In genomic region chr1:162425930-162426478, GRCm38 (mm10) we compare ENCODE assay signal across 22 mouse cellular contexts. TPM values are rescaled to one million over a fixed set of nuclear protein-coding genes. Genes with fewer than 3 reads are reported as not detected.
DNase-seq lines count a peak whose midpoint lies in the region; ATAC-seq lines count a peak whose summit lies in the region.
"Had no signal": no experiment of that assay in that cellular context is flagged by ENCODE, and none has a peak within 500 bp of the region (broad histone marks: within the 10 kb centered on the region; RNA-seq: fewer than 3 reads in every experiment).

No protein-coding gene starts in this region.

- no peaks in the 10 kb centered on the region for H3K36me3 ChIP-seq in forebrain, embryonic 11.5 days (ENCODE audit: control insufficient read depth, insufficient read depth, low read length)
- no peaks in the 10 kb centered on the region for H3K36me3 ChIP-seq in forebrain, embryonic 15.5 days
- H3K36me3 ChIP-seq in embryonic facial prominence, embryonic 10.5 days (replicated peaks) = no peaks in the 10 kb centered on the region
- no peaks in the 10 kb centered on the region for H3K36me3 ChIP-seq in hindbrain, embryonic 12.5 days
- no peaks in the 10 kb centered on the region for H3K36me3 ChIP-seq in midbrain, embryonic 14.5 days (ENCODE audit: control insufficient read depth, insufficient read depth, low read length)
- H3K36me3 ChIP-seq: embryonic facial prominence, embryonic 13.5 days; hindbrain, embryonic 15.5 days; liver, embryonic 12.5 days; neural tube, embryonic 12.5 days had no signal

- no peaks in the 10 kb centered on the region for H3K4me1 ChIP-seq in forebrain, embryonic 11.5 days (replicated peaks; ENCODE audit: control insufficient read depth, insufficient read depth, low read length)
- H3K4me1 ChIP-seq in forebrain, embryonic 15.5 days = no peaks in the 10 kb centered on the region
- H3K4me1 ChIP-seq in embryonic facial prominence, embryonic 10.5 days = 0 out of 2 replicates have a peak, but pooled peaks cover 6% of the 10 kb centered on the region
- no peaks in the 10 kb centered on the region; the same call in 1 of the 2 replicates for H3K4me1 ChIP-seq in hindbrain, embryonic 12.5 days
- peaks cover 7% of the 10 kb centered on the region; the same call in 1 of the 2 replicates for H3K4me1 ChIP-seq in midbrain, embryonic 14.5 days (ENCODE audit: control insufficient read depth, insufficient read depth, low read length)
- H3K4me1 ChIP-seq: embryonic facial prominence, embryonic 13.5 days; liver, embryonic 12.5 days; neural tube, embryonic 12.5 days had no signal

- H3K27me3 ChIP-seq in forebrain, embryonic 11.5 days (ENCODE audit: control insufficient read depth, insufficient read depth, low read length) = no peaks in the 10 kb centered on the region
- H3K27me3 ChIP-seq in forebrain, embryonic 15.5 days = no peaks in the 10 kb centered on the region
- H3K27me3 ChIP-seq in embryonic facial prominence, embryonic 10.5 days (replicated peaks; ENCODE audit: low read depth, poor library complexity, severe bottlenecking) = no peaks in the 10 kb centered on the region
- no peaks in the 10 kb centered on the region for H3K27me3 ChIP-seq in hindbrain, embryonic 12.5 days
- no peaks in the 10 kb centered on the region for H3K27me3 ChIP-seq in midbrain, embryonic 14.5 days (ENCODE audit: control insufficient read depth, insufficient read depth, low read length)
- H3K27me3 ChIP-seq: embryonic facial prominence, embryonic 13.5 days; hindbrain, embryonic 15.5 days; liver, embryonic 12.5 days; neural tube, embryonic 12.5 days; Patski had no signal

- no peak for ATAC-seq in forebrain, embryonic 11.5 days (replicated peaks; ENCODE audit: low FRiP score)
- ATAC-seq in forebrain, embryonic 15.5 days (replicated peaks) = no peak
- ATAC-seq in hindbrain, embryonic 12.5 days (ENCODE audit: low FRiP score) = peak; percentile 64; the same call in 1 of the 2 replicates
- peak; percentile 68; the same call in 1 of the 2 replicates for ATAC-seq in midbrain, embryonic 14.5 days (ENCODE audit: low FRiP score, low TSS enrichment)
- ATAC-seq: liver, embryonic 12.5 days; Patski had no signal

- H3K9ac ChIP-seq in forebrain, embryonic 11.5 days (ENCODE audit: low read length) = no peak overlapping the region
- H3K9ac ChIP-seq in forebrain, embryonic 15.5 days (replicated peaks) = no peak overlapping the region
- no peak overlapping the region for H3K9ac ChIP-seq in hindbrain, embryonic 12.5 days
- no peak overlapping the region; the same call in 1 of the 2 replicates for H3K9ac ChIP-seq in midbrain, embryonic 14.5 days (replicated peaks; ENCODE audit: low read length)
- H3K9ac ChIP-seq: embryonic facial prominence, embryonic 13.5 days; hindbrain, embryonic 15.5 days; liver, embryonic 12.5 days; lung, embryonic 14.5 days; neural tube, embryonic 12.5 days had no signal

- H3K9me3 ChIP-seq in forebrain, embryonic 11.5 days (ENCODE audit: control insufficient read depth, low read length) = no peaks in the 10 kb centered on the region
- H3K9me3 ChIP-seq in forebrain, embryonic 15.5 days = no peaks in the 10 kb centered on the region
- no peaks in the 10 kb centered on the region for H3K9me3 ChIP-seq in embryonic facial prominence, embryonic 10.5 days
- 0 out of 2 replicates have a peak, but pooled peaks cover 3% of the 10 kb centered on the region for H3K9me3 ChIP-seq in hindbrain, embryonic 12.5 days (replicated peaks)
- 0 out of 2 replicates have a peak, but pooled peaks cover 2% of the 10 kb centered on the region for H3K9me3 ChIP-seq in midbrain, embryonic 14.5 days (ENCODE audit: control insufficient read depth, low read length)
- H3K9me3 ChIP-seq: embryonic facial prominence, embryonic 13.5 days; hindbrain, embryonic 15.5 days; liver, embryonic 12.5 days had no signal

- no peak overlapping the region for H3K27ac ChIP-seq in forebrain, embryonic 11.5 days (ENCODE audit: low read depth, low read length)
- no peak overlapping the region for H3K27ac ChIP-seq in forebrain, embryonic 15.5 days (replicated peaks)
- no peak overlapping the region for H3K27ac ChIP-seq in embryonic facial prominence, embryonic 10.5 days (replicated peaks)
- 0 out of 2 replicates have a peak overlapping the region, but pooled peaks have one; percentile 13 for H3K27ac ChIP-seq in hindbrain, embryonic 12.5 days
- H3K27ac ChIP-seq in midbrain, embryonic 14.5 days (replicated peaks; ENCODE audit: low read depth, low read length) = 0 out of 2 replicates have a peak overlapping the region, but pooled peaks have one; percentile 32
- H3K27ac ChIP-seq: embryonic facial prominence, embryonic 13.5 days; gastrocnemius, adult 2 months; hindbrain, embryonic 15.5 days; layer of hippocampus, adult 2 months; liver, embryonic 12.5 days; neural tube, embryonic 12.5 days had no signal

- no peak overlapping the region for H3K4me2 ChIP-seq in forebrain, embryonic 11.5 days (ENCODE audit: low read depth, low read length, severe bottlenecking)
- H3K4me2 ChIP-seq in forebrain, embryonic 15.5 days (replicated peaks) = no peak overlapping the region
- no peak overlapping the region for H3K4me2 ChIP-seq in hindbrain, embryonic 12.5 days (replicated peaks)
- peak overlapping the region; percentile 9; the same call in 1 of the 2 replicates for H3K4me2 ChIP-seq in midbrain, embryonic 14.5 days (ENCODE audit: low read length)
- H3K4me2 ChIP-seq: embryonic facial prominence, embryonic 13.5 days; hindbrain, embryonic 15.5 days; liver, embryonic 12.5 days; lung, embryonic 14.5 days; neural tube, embryonic 12.5 days had no signal

- H3K4me3 ChIP-seq in forebrain, embryonic 11.5 days (ENCODE audit: low read depth, low read length) = no peak overlapping the region
- H3K4me3 ChIP-seq in forebrain, embryonic 15.5 days = no peak overlapping the region
- no peak overlapping the region for H3K4me3 ChIP-seq in embryonic facial prominence, embryonic 10.5 days
- H3K4me3 ChIP-seq in hindbrain, embryonic 12.5 days = no peak overlapping the region
- H3K4me3 ChIP-seq in midbrain, embryonic 14.5 days (replicated peaks; ENCODE audit: low read depth, low read length) = no peak overlapping the region
- H3K4me3 ChIP-seq: embryonic facial prominence, embryonic 13.5 days; gastrocnemius, adult 2 months; hindbrain, embryonic 15.5 days; layer of hippocampus, adult 2 months; liver, embryonic 12.5 days; neural tube, embryonic 12.5 days had no signal

- peak; percentile 51 for DNase-seq in forebrain, embryonic 11.5 days (ENCODE audit: low spot score)
- DNase-seq in embryonic facial prominence, embryonic 10.5 days (ENCODE audit: low spot score) = peak; percentile 21
- DNase-seq in midbrain, embryonic 14.5 days = peak; percentile 62
- DNase-seq in kidney, adult 8-10 months = no peak
- DNase-seq in adrenal gland, postnatal 36 days = no peak
- DNase-seq in heart, adult 9 months (ENCODE audit: low spot score in 2 of 2) = no peak
- DNase-seq: B cell, adult 2 months; gastrocnemius, adult 2 months; heart, adult 18-20 months; kidney, adult 11 months; kidney, postnatal 10 days; lung, embryonic 14.5 days; lung, postnatal 4 days had no signal

- WGBS in forebrain, embryonic 11.5 days = 41% methylated on average over 15 of the region's 15 CpGs
- WGBS in forebrain, embryonic 15.5 days = 34% methylated on average over 15 of the region's 15 CpGs
- 52% methylated on average over 15 of the region's 15 CpGs for WGBS in embryonic facial prominence, embryonic 10.5 days
- 46% methylated on average over 15 of the region's 15 CpGs for WGBS in hindbrain, embryonic 12.5 days
- 10% methylated on average over 15 of the region's 15 CpGs for WGBS in midbrain, embryonic 14.5 days

RNA-seq across cellular contexts. Expression of gene Dnm3, which starts 51.8 kb away (rescaled TPM):
- 7.2 TPM in 2 replicates for polyA plus RNA-seq in forebrain, embryonic 11.5 days (2014; fragmentation: Nextera tagmentation; extraction: Ambion mirVana)
- polyA plus RNA-seq in forebrain, embryonic 15.5 days (2015; fragmentation: Nextera tagmentation; extraction: Ambion mirVana) = 27.9 and 30.4 TPM in 2 replicates
- 4.3 and 8.0 TPM in 2 replicates for polyA plus RNA-seq in embryonic facial prominence, embryonic 10.5 days (2016; fragmentation: Nextera tagmentation; extraction: Ambion mirVana)
- 25.7 and 28.5 TPM in 2 replicates for polyA plus RNA-seq in hindbrain, embryonic 12.5 days (2016; fragmentation: Nextera tagmentation; extraction: Ambion mirVana)
- polyA plus RNA-seq in midbrain, embryonic 14.5 days (2014; fragmentation: Nextera tagmentation; extraction: Ambion mirVana) = 60.1 and 62.0 TPM in 2 replicates
- total RNA-seq in adrenal gland, postnatal 36 days (2021) = 10 to 100 TPM in 1 of 2 experiments, 1 to 10 TPM in 1; 7.9 to 17.7 TPM
- total RNA-seq: common myeloid progenitor, adult 5-6 weeks had no signal

Comparison
In these comparisons a context has a peak if more than half of its experiments do, and no peak if none do; other contexts are left out.
1. ATAC-seq: peak in hindbrain, embryonic 12.5 days (single experiment) and midbrain, embryonic 14.5 days (single experiment); none in forebrain, embryonic 11.5 days (single experiment) and forebrain, embryonic 15.5 days (single experiment).
2. DNase-seq: peak in forebrain, embryonic 11.5 days (single experiment), embryonic facial prominence, embryonic 10.5 days (single experiment) and midbrain, embryonic 14.5 days (single experiment); none in kidney, adult 8-10 months (0 of 2), adrenal gland, postnatal 36 days (0 of 2) and heart, adult 9 months (0 of 2).
3. H3K27ac ChIP-seq: peak in hindbrain, embryonic 12.5 days (single experiment) and midbrain, embryonic 14.5 days (single experiment); none in forebrain, embryonic 11.5 days (single experiment), forebrain, embryonic 15.5 days (single experiment) and embryonic facial prominence, embryonic 10.5 days (single experiment).